ENCODE assay signal across 18 mouse cellular contexts in the genomic region with DNA sequence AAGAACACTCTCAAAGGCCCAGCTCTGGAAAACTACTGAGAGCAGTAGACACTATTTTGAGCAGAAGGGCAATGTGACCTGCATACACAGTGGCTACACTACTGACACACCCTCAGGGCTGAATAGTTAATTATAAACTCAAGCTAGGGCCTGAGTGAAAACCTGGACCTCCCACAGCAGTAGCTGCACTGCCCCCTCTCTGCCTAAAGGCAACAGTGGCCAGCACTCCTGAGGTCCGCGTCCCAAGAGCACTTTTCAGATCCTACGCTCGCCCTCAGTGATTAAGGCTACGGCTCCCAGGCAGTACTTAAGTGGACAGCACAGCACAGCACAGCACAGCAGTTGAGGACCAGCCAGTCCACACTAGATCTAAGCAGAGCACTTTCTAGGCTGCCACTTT. TPM values are rescaled to one million over a fixed set of nuclear protein-coding genes. Genes with fewer than 3 reads are reported as not detected.
A peak's percentile ranks its signal among the peaks of the same experiment; 100 is the strongest.
DNase-seq lines count a peak whose midpoint lies in the region; ATAC-seq and TF ChIP-seq lines count a peak whose summit lies in the region.
"Had no signal": no experiment of that assay in that cellular context is flagged by ENCODE, and none has a peak within 500 bp of the region (broad histone marks: within the 10 kb centered on the region; RNA-seq: fewer than 3 reads in every experiment).

No protein-coding gene starts in this region.

- H3K4me3 ChIP-seq in heart, embryonic 14.5 days (ENCODE audit: control insufficient read depth in 1 of 2, insufficient read depth in 1 of 2, low read depth in 1 of 2, low read length in 2 of 2): no peak overlapping the region
- no peak overlapping the region for H3K4me3 ChIP-seq in heart, embryonic 11.5 days (ENCODE audit: low read depth, low read length)
- H3K4me3 ChIP-seq in heart, postnatal 0 days (ENCODE audit: low read depth, low read length): no peak overlapping the region
- H3K4me3 ChIP-seq in kidney, embryonic 15.5 days (replicated peaks): no peak overlapping the region
- H3K4me3 ChIP-seq in liver, embryonic 16.5 days (ENCODE audit: low read depth, low read length): no peak overlapping the region
- no peak overlapping the region for H3K4me3 ChIP-seq in midbrain, embryonic 14.5 days (replicated peaks; ENCODE audit: low read depth, low read length)
- H3K4me3 ChIP-seq: lung, embryonic 15.5 days; neural tube, embryonic 13.5 days had no signal

- no peak overlapping the region for H3K4me2 ChIP-seq in heart, embryonic 14.5 days (ENCODE audit: low read length)
- H3K4me2 ChIP-seq in heart, embryonic 11.5 days: no peak overlapping the region
- H3K4me2 ChIP-seq in heart, postnatal 0 days (ENCODE audit: low read depth, low read length): no peak overlapping the region
- no peak overlapping the region for H3K4me2 ChIP-seq in kidney, embryonic 15.5 days
- no peak overlapping the region for H3K4me2 ChIP-seq in liver, embryonic 16.5 days (ENCODE audit: low read depth, low read length)
- no peak overlapping the region for H3K4me2 ChIP-seq in midbrain, embryonic 14.5 days (ENCODE audit: low read length)
- H3K4me2 ChIP-seq: lung, embryonic 15.5 days; neural tube, embryonic 13.5 days had no signal

- no peak for TF ChIP-seq EP300 in heart, postnatal 0 days (IDR thresholded peaks at IDR 0.05; ENCODE audit: low read depth)

- peak; percentile 21 for DNase-seq in heart, postnatal 0 days (ENCODE audit: low spot score)
- DNase-seq in midbrain, embryonic 14.5 days: no peak
- no peak for DNase-seq in frontal cortex, postnatal 36 days (ENCODE audit: low spot score in 2 of 2)
- DNase-seq in testis, postnatal 10 days (ENCODE audit: low spot score): no peak
- DNase-seq: adrenal gland, adult 8-10 months; cerebellum, postnatal 25 days; layer of hippocampus, postnatal 36 days had no signal

- H3K36me3 ChIP-seq in heart, embryonic 14.5 days (ENCODE audit: control insufficient read depth, insufficient read depth, low read length): peaks cover 84% of the 10 kb centered on the region
- H3K36me3 ChIP-seq in heart, embryonic 11.5 days (ENCODE audit: control insufficient read depth, insufficient read depth, low read length): peaks cover 29% of the 10 kb centered on the region
- H3K36me3 ChIP-seq in heart, postnatal 0 days (replicated peaks; ENCODE audit: control insufficient read depth, insufficient read depth, low read length): peaks cover 65% of the 10 kb centered on the region
- peaks cover 86% of the 10 kb centered on the region for H3K36me3 ChIP-seq in kidney, embryonic 15.5 days
- peaks cover 38% of the 10 kb centered on the region for H3K36me3 ChIP-seq in liver, embryonic 16.5 days (ENCODE audit: control insufficient read depth, insufficient read depth)
- peaks cover 70% of the 10 kb centered on the region for H3K36me3 ChIP-seq in midbrain, embryonic 14.5 days (ENCODE audit: control insufficient read depth, insufficient read depth, low read length)

- no peak overlapping the region for H3K9ac ChIP-seq in heart, embryonic 14.5 days (ENCODE audit: low read length)
- no peak overlapping the region for H3K9ac ChIP-seq in heart, embryonic 11.5 days (ENCODE audit: low read depth, low read length)
- no peak overlapping the region for H3K9ac ChIP-seq in heart, postnatal 0 days (replicated peaks; ENCODE audit: low read depth, low read length)
- no peak overlapping the region for H3K9ac ChIP-seq in kidney, embryonic 15.5 days
- no peak overlapping the region for H3K9ac ChIP-seq in liver, embryonic 16.5 days (ENCODE audit: low read depth, low read length)
- no peak overlapping the region for H3K9ac ChIP-seq in midbrain, embryonic 14.5 days (replicated peaks; ENCODE audit: low read length)
- H3K9ac ChIP-seq: lung, embryonic 15.5 days; neural tube, embryonic 13.5 days had no signal

- no peaks in the 10 kb centered on the region for H3K27me3 ChIP-seq in heart, embryonic 14.5 days (ENCODE audit: control insufficient read depth, insufficient read depth, low read length)
- no peaks in the 10 kb centered on the region for H3K27me3 ChIP-seq in heart, embryonic 11.5 days (ENCODE audit: control insufficient read depth, insufficient read depth, low read length)
- H3K27me3 ChIP-seq in heart, postnatal 0 days (ENCODE audit: control insufficient read depth, insufficient read depth, low read length): no peaks in the 10 kb centered on the region
- H3K27me3 ChIP-seq in kidney, embryonic 15.5 days: no peaks in the 10 kb centered on the region
- no peaks in the 10 kb centered on the region for H3K27me3 ChIP-seq in liver, embryonic 16.5 days (ENCODE audit: control insufficient read depth, insufficient read depth, low read depth, low read length)
- no peaks in the 10 kb centered on the region for H3K27me3 ChIP-seq in midbrain, embryonic 14.5 days (ENCODE audit: control insufficient read depth, insufficient read depth, low read length)
- H3K27me3 ChIP-seq: lung, embryonic 15.5 days; neural tube, embryonic 13.5 days had no signal

- ATAC-seq in heart, embryonic 14.5 days (ENCODE audit: insufficient number of reproducible peaks, insufficient read depth, low FRiP score, low read depth): 0 out of 2 replicates have a peak, but pooled peaks have one; percentile 50
- no peak for ATAC-seq in heart, embryonic 11.5 days (replicated peaks; ENCODE audit: insufficient number of reproducible peaks, low FRiP score, low TSS enrichment)
- peak; percentile 83 for ATAC-seq in heart, postnatal 0 days (ENCODE audit: insufficient read depth, low read depth)
- peak; percentile 56 for ATAC-seq in kidney, embryonic 15.5 days (replicated peaks; ENCODE audit: low FRiP score)
- ATAC-seq in liver, embryonic 16.5 days (ENCODE audit: low read depth): peak; percentile 53; the same call in 1 of the 2 replicates
- ATAC-seq in midbrain, embryonic 14.5 days (ENCODE audit: low FRiP score, low TSS enrichment): no peak
- ATAC-seq: forebrain, embryonic 16.5 days; hindbrain, embryonic 16.5 days; midbrain, embryonic 16.5 days had no signal

- no peaks in the 10 kb centered on the region for H3K4me1 ChIP-seq in heart, embryonic 14.5 days (ENCODE audit: control insufficient read depth in 2 of 2, insufficient read depth in 2 of 2, low read length in 2 of 2)
- no peaks in the 10 kb centered on the region for H3K4me1 ChIP-seq in heart, embryonic 11.5 days (ENCODE audit: control insufficient read depth, insufficient read depth, low read length)
- no peaks in the 10 kb centered on the region for H3K4me1 ChIP-seq in heart, postnatal 0 days (ENCODE audit: control insufficient read depth, insufficient read depth)
- peaks cover 9% of the 10 kb centered on the region for H3K4me1 ChIP-seq in kidney, embryonic 15.5 days
- no peaks in the 10 kb centered on the region for H3K4me1 ChIP-seq in liver, embryonic 16.5 days (ENCODE audit: control insufficient read depth, low read depth, low read length)
- no peaks in the 10 kb centered on the region for H3K4me1 ChIP-seq in midbrain, embryonic 14.5 days (ENCODE audit: control insufficient read depth, insufficient read depth, low read length)
- H3K4me1 ChIP-seq: lung, embryonic 15.5 days had no signal

- TF ChIP-seq CTCF in heart, postnatal 0 days (IDR thresholded peaks at IDR 0.05; ENCODE audit: low read depth): peak; percentile 40

- no peaks in the 10 kb centered on the region for H3K9me3 ChIP-seq in heart, embryonic 14.5 days (ENCODE audit: control insufficient read depth, low read length)
- H3K9me3 ChIP-seq in heart, embryonic 11.5 days (replicated peaks; ENCODE audit: control insufficient read depth, low read length): no peaks in the 10 kb centered on the region
- H3K9me3 ChIP-seq in heart, postnatal 0 days (replicated peaks; ENCODE audit: control insufficient read depth, low read length): no peaks in the 10 kb centered on the region
- H3K9me3 ChIP-seq in kidney, embryonic 15.5 days (replicated peaks): no peaks in the 10 kb centered on the region
- H3K9me3 ChIP-seq in liver, embryonic 16.5 days (replicated peaks; ENCODE audit: control insufficient read depth, low read length): no peaks in the 10 kb centered on the region
- H3K9me3 ChIP-seq in midbrain, embryonic 14.5 days (ENCODE audit: control insufficient read depth, low read length): no peaks in the 10 kb centered on the region
- H3K9me3 ChIP-seq: lung, embryonic 15.5 days; neural tube, embryonic 13.5 days had no signal

- no peak overlapping the region for H3K27ac ChIP-seq in heart, embryonic 14.5 days (replicated peaks in 1 of 2; ENCODE audit: control insufficient read depth in 1 of 2, insufficient read depth in 1 of 2, low read depth in 2 of 2, low read length in 2 of 2)
- no peak overlapping the region for H3K27ac ChIP-seq in heart, embryonic 11.5 days (ENCODE audit: low read depth, low read length)
- H3K27ac ChIP-seq in heart, postnatal 0 days (ENCODE audit: low read depth): peak overlapping the region; percentile 18; the same call in 1 of the 2 replicates
- H3K27ac ChIP-seq in kidney, embryonic 15.5 days: no peak overlapping the region
- H3K27ac ChIP-seq in liver, embryonic 16.5 days (ENCODE audit: low read length): no peak overlapping the region
- H3K27ac ChIP-seq in midbrain, embryonic 14.5 days (replicated peaks; ENCODE audit: low read depth, low read length): no peak overlapping the region
- H3K27ac ChIP-seq: lung, embryonic 15.5 days; neural tube, embryonic 13.5 days had no signal

- 74% methylated on average over 5 of the region's 5 CpGs for WGBS in heart, embryonic 14.5 days
- 78% methylated on average over 5 of the region's 5 CpGs for WGBS in heart, embryonic 11.5 days (ENCODE audit: insufficient replicate concordance)
- 54% methylated on average over 5 of the region's 5 CpGs for WGBS in heart, postnatal 0 days
- WGBS in kidney, embryonic 15.5 days: 75% methylated on average over 5 of the region's 5 CpGs
- WGBS in liver, embryonic 16.5 days (ENCODE audit: insufficient replicate concordance): 80% methylated on average over 5 of the region's 5 CpGs
- 76% methylated on average over 5 of the region's 5 CpGs for WGBS in midbrain, embryonic 14.5 days

RNA-seq across cellular contexts. Expression of a gene that starts 8.9 kb away (rescaled TPM):
- 12.5 and 12.6 TPM in 2 replicates for polyA plus RNA-seq in heart, embryonic 14.5 days (2014; fragmentation: Nextera tagmentation; extraction: Ambion mirVana)
- polyA plus RNA-seq in heart, embryonic 11.5 days (2014; fragmentation: Nextera tagmentation; extraction: Ambion mirVana): 14.4 and 17.8 TPM in 2 replicates
- 9.7 and 12.5 TPM in 2 replicates for total RNA-seq in heart, postnatal 0 days (2014; rRNA removed; ENCODE audit: low replicate concordance)
- polyA plus RNA-seq in heart, postnatal 0 days (2015; fragmentation: Nextera tagmentation; extraction: Ambion mirVana): 7.3 and 8.2 TPM in 2 replicates
- polyA plus RNA-seq in kidney, embryonic 15.5 days (2015; fragmentation: Nextera tagmentation; extraction: Ambion mirVana): 18.8 and 19.7 TPM in 2 replicates
- polyA plus RNA-seq in liver, embryonic 16.5 days (2015; fragmentation: Nextera tagmentation; extraction: Ambion mirVana): 6.8 and 7.5 TPM in 2 replicates
- polyA plus RNA-seq in midbrain, embryonic 14.5 days (2014; fragmentation: Nextera tagmentation; extraction: Ambion mirVana): 9.2 and 14.8 TPM in 2 replicates

RNA-seq across cellular contexts. Expression of a gene that starts 12.6 kb away (rescaled TPM):
- polyA plus RNA-seq in heart, embryonic 14.5 days (2014; fragmentation: Nextera tagmentation; extraction: Ambion mirVana): 114 and 121 TPM in 2 replicates
- 141 and 145 TPM in 2 replicates for polyA plus RNA-seq in heart, embryonic 11.5 days (2014; fragmentation: Nextera tagmentation; extraction: Ambion mirVana)
- 84.9 and 90.7 TPM in 2 replicates for total RNA-seq in heart, postnatal 0 days (2014; rRNA removed; ENCODE audit: low replicate concordance)
- 70.7 and 96.1 TPM in 2 replicates for polyA plus RNA-seq in heart, postnatal 0 days (2015; fragmentation: Nextera tagmentation; extraction: Ambion mirVana)
- polyA plus RNA-seq in kidney, embryonic 15.5 days (2015; fragmentation: Nextera tagmentation; extraction: Ambion mirVana): 189 and 200 TPM in 2 replicates
- polyA plus RNA-seq in liver, embryonic 16.5 days (2015; fragmentation: Nextera tagmentation; extraction: Ambion mirVana): 105 and 116 TPM in 2 replicates
- 130 and 138 TPM in 2 replicates for polyA plus RNA-seq in midbrain, embryonic 14.5 days (2014; fragmentation: Nextera tagmentation; extraction: Ambion mirVana)

RNA-seq across cellular contexts. Expression of a gene that starts 36.4 kb away (rescaled TPM):
- polyA plus RNA-seq in heart, embryonic 14.5 days (2014; fragmentation: Nextera tagmentation; extraction: Ambion mirVana): not detected in 2 replicates
- 0.96 TPM in 1 of 2 replicates, not detected in the other for polyA plus RNA-seq in heart, embryonic 11.5 days (2014; fragmentation: Nextera tagmentation; extraction: Ambion mirVana)
- total RNA-seq in heart, postnatal 0 days (2014; rRNA removed; ENCODE audit: low replicate concordance): not detected in 2 replicates
- polyA plus RNA-seq in heart, postnatal 0 days (2015; fragmentation: Nextera tagmentation; extraction: Ambion mirVana): not detected in 2 replicates
- polyA plus RNA-seq in kidney, embryonic 15.5 days (2015; fragmentation: Nextera tagmentation; extraction: Ambion mirVana): not detected in 2 replicates
- polyA plus RNA-seq in liver, embryonic 16.5 days (2015; fragmentation: Nextera tagmentation; extraction: Ambion mirVana): 1.9 and 2.5 TPM in 2 replicates
- polyA plus RNA-seq in midbrain, embryonic 14.5 days (2014; fragmentation: Nextera tagmentation; extraction: Ambion mirVana): not detected in 2 replicates
- total RNA-seq: adrenal gland, adult 8-10 months; heart, adult 18-20 months; layer of hippocampus, postnatal 36 days had no signal
- polyA plus RNA-seq: forebrain, embryonic 16.5 days; hindbrain, embryonic 16.5 days; midbrain, embryonic 16.5 days; neural tube, embryonic 13.5 days; urinary bladder, adult 2 months had no signal

Comparison
In these comparisons a context has a peak if more than half of its experiments do, and no peak if none do; other contexts are left out.
1. ATAC-seq: peak in heart, embryonic 14.5 days (single experiment), heart, postnatal 0 days (single experiment), kidney, embryonic 15.5 days (single experiment) and liver, embryonic 16.5 days (single experiment); none in heart, embryonic 11.5 days (single experiment) and midbrain, embryonic 14.5 days (single experiment).